Mouse (Mus musculus): ENCODE results near the gene Srek1ip1. TPM values are rescaled to one million over a fixed set of nuclear protein-coding genes. Genes with fewer than 3 reads are reported as not detected.

Gene Srek1ip1
- total RNA-seq (2012; rRNA removed) (9.9 and 10.7 TPM in 2 replicates), polyA plus RNA-seq (2012; ENCODE audit: insufficient read depth in 1 of 2, insufficient read length in 2 of 2, low read depth in 1 of 2, low replicate concordance in 2 of 2, missing spikeins in 1 of 2) (10 to 100 TPM in 1 of 2 experiments, not detected in 1; 26.1 TPM)

DNA sequence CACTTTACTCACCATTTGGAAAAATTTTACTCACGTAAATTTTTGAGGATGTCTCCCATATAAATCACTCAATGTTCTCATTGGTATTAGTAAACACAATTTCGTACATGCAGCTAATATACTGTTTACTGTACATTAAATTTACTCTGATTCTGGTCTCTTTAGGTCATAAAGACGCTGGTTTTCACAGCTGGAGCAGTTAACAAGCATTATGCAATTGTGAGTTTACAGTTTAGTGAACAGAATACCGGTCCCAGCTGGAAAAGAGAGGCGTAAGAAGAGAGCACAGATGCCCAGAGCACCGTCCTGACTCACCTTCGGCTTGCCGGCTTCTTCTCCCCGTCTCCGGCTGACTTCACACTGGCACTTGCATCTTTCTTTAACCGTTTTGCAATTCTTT lies at the start of gene Srek1ip1:
TSS of gene Srek1ip1 (plus strand) at position 301 of the 400 bp plus-strand sequence.
- TF ChIP-seq USF1 (IDR thresholded peaks at IDR 0.05; ENCODE audit: low read depth, low read length) (no peak), MEF2A (IDR thresholded peaks at IDR 0.05; ENCODE audit: extremely low read depth, insufficient replicate concordance, low read depth, low read length, poor library complexity, severe bottlenecking) (no peak), MYB (IDR thresholded peaks at IDR 0.05; ENCODE audit: low read depth, low read length) (no peak), CHD1 (IDR thresholded peaks at IDR 0.05; ENCODE audit: low read depth, low read length) (no peak), MYC (IDR thresholded peaks at IDR 0.05; ENCODE audit: low read depth, low read length) (no peak), CTCF (IDR thresholded peaks at IDR 0.05 in 2 of 3, conservative IDR thresholded peaks at IDR 0.05 in 1 of 3; ENCODE audit: control insufficient read depth in 1 of 3, insufficient read depth in 1 of 3, low read depth in 2 of 3, low read length in 3 of 3, poor library complexity in 1 of 3, severe bottlenecking in 1 of 3) (no peak)
- no peak within 1 kb of the TSS for H3K27ac ChIP-seq (ENCODE audit: control insufficient read depth, low read depth, low read length)
- 0 out of 4 replicates have a peak, but pooled peaks cover 0 to 1% of the 10 kb centered on the region in 2 experiments for H3K36me3 ChIP-seq (ENCODE audit: control insufficient read depth in 1 of 2, insufficient read depth in 2 of 2, low read length in 2 of 2)
- H3K79me2 ChIP-seq (ENCODE audit: control insufficient read depth, insufficient read depth, low read length, poor library complexity): no peaks in the 10 kb centered on the region
- no peaks in the 10 kb centered on the region for H3K27me3 ChIP-seq (ENCODE audit: control insufficient read depth in 1 of 2, insufficient read depth in 2 of 2, low read length in 2 of 2)
- no peaks in the 10 kb centered on the region for H3K4me1 ChIP-seq (ENCODE audit: control insufficient read depth in 1 of 2, insufficient read depth in 2 of 2, low read length in 2 of 2)
- H3K4me3 ChIP-seq (ENCODE audit: control insufficient read depth in 1 of 2, insufficient read depth in 1 of 2, low read depth in 2 of 2, low read length in 2 of 2): no peak within 1 kb of the TSS
- no peaks in the 10 kb centered on the region for H3K9me3 ChIP-seq (replicated peaks; ENCODE audit: insufficient read depth, low read length)
- DNase-seq (ENCODE audit: low read depth, low spot score): no peak
- no peak within 1 kb of the TSS for H3K9ac ChIP-seq (ENCODE audit: control insufficient read depth, low read depth, low read length, poor library complexity, severe bottlenecking)

DNA sequence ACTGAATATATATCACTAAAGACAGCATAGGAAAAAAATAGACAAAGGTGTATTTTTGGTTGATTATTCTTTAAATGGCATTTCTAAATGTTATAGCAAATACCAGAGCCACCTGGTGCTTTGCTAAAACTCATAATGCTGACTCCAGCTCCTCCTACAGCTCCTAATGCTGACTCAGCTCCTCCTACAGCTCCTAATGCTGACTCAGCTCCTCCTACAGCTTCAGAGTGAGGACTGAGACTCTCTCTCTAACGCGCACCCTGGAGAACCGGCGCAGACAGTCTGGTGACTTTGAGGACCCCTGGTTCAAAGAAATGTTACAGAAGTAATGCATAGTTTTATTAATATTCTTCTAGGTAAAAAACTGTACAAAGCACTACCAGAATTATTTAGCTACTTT lies 49.4 kb upstream of the Srek1ip1 start:
- Histone ChIP-seq H3K4me1 (ENCODE audit: control insufficient read depth in 1 of 2, insufficient read depth in 2 of 2, low read length in 2 of 2) (no peaks in the 10 kb centered on the region), H3K27me3 (ENCODE audit: control insufficient read depth in 1 of 2, insufficient read depth in 2 of 2, low read length in 2 of 2) (no peaks in the 10 kb centered on the region), H3K9ac (ENCODE audit: control insufficient read depth, low read depth, low read length, poor library complexity, severe bottlenecking) (no peak overlapping the region), H3K79me2 (ENCODE audit: control insufficient read depth, insufficient read depth, low read length, poor library complexity) (no peaks in the 10 kb centered on the region), H3K36me3 (ENCODE audit: control insufficient read depth in 1 of 2, insufficient read depth in 2 of 2, low read length in 2 of 2) (no peaks in the 10 kb centered on the region), H3K27ac (ENCODE audit: control insufficient read depth, low read depth, low read length) (no peak overlapping the region), H3K9me3 (replicated peaks; ENCODE audit: insufficient read depth, low read length) (no peaks in the 10 kb centered on the region), H3K4me3 (ENCODE audit: control insufficient read depth in 1 of 2, insufficient read depth in 1 of 2, low read depth in 2 of 2, low read length in 2 of 2) (no peak overlapping the region)
- TF ChIP-seq MAFK (IDR thresholded peaks at IDR 0.05; ENCODE audit: borderline replicate concordance, low read depth, low read length) (peak; percentile 52; the same call in 1 of the 2 replicates), TCF12 (IDR thresholded peaks at IDR 0.05; ENCODE audit: low read depth, low read length) (no peak), ZC3H11A (IDR thresholded peaks at IDR 0.05; ENCODE audit: low read depth, low read length) (no peak), TBP (IDR thresholded peaks at IDR 0.05; ENCODE audit: low read depth, low read length) (no peak)
- DNase-seq (ENCODE audit: low read depth, low spot score): no peak

DNA sequence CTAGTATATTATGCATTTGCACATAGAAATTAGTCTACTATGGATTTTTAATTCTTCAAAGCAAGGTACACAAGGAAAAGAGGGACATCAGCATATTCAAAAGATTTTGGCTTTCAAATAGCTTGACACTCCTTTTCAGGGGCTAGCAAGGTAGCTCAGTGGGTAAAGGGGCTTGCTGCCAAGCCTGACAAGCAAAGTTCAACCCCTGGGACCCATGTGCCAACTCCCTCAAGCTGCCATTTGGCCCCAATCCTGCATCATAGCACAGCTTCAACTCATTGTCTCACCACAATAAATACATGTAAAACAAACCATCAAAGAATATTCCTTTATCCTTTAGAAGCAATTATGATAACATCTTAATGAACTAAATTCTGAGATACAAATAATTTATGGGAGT lies 45.3 kb upstream of the Srek1ip1 start:
- H3K4me3 ChIP-seq (ENCODE audit: control insufficient read depth in 1 of 2, insufficient read depth in 1 of 2, low read depth in 2 of 2, low read length in 2 of 2): no peak overlapping the region
- no peaks in the 10 kb centered on the region for H3K79me2 ChIP-seq (ENCODE audit: control insufficient read depth, insufficient read depth, low read length, poor library complexity)
- H3K27ac ChIP-seq (ENCODE audit: control insufficient read depth, low read depth, low read length): no peak overlapping the region
- no peaks in the 10 kb centered on the region for H3K4me1 ChIP-seq (ENCODE audit: control insufficient read depth in 1 of 2, insufficient read depth in 2 of 2, low read length in 2 of 2)
- no peaks in the 10 kb centered on the region for H3K36me3 ChIP-seq (ENCODE audit: control insufficient read depth in 1 of 2, insufficient read depth in 2 of 2, low read length in 2 of 2)
- H3K9me3 ChIP-seq (replicated peaks; ENCODE audit: insufficient read depth, low read length): no peaks in the 10 kb centered on the region
- no peaks in the 10 kb centered on the region for H3K27me3 ChIP-seq (ENCODE audit: control insufficient read depth in 1 of 2, insufficient read depth in 2 of 2, low read length in 2 of 2)
- no peak for DNase-seq (ENCODE audit: low read depth, low spot score)
- no peak for TF ChIP-seq KAT2A (conservative IDR thresholded peaks at IDR 0.05; ENCODE audit: low read depth, low read length)
- no peak for TF ChIP-seq MXI1 (IDR thresholded peaks at IDR 0.05; ENCODE audit: low read depth, low read length)
- TF ChIP-seq ETS1 (IDR thresholded peaks at IDR 0.05; ENCODE audit: low read depth, low read length): no peak
- TF ChIP-seq ZMIZ1 (IDR thresholded peaks at IDR 0.05; ENCODE audit: low read depth, low read length): no peak
- no peak for TF ChIP-seq ZNF384 (IDR thresholded peaks at IDR 0.05; ENCODE audit: low read depth, low read length)
- no peak overlapping the region for H3K9ac ChIP-seq (ENCODE audit: control insufficient read depth, low read depth, low read length, poor library complexity, severe bottlenecking)
